Mouse (Mus musculus) ovary, postnatal 36 days (tissue): ENCODE measurements around the gene Cer1.

Source experiments
- DNase-seq: peaks from one replicate; pipeline ENCODE4 v3.0.0; 2022; ENCODE audit warnings: low spot score, mixed read lengths

The Cer1 gene

GRCm38 (mm10) chr4:82874791-82875190, 10.2 kb downstream of the Cer1 start:
- no peak for DNase-seq

- DNase-seq: no peak
These were observed 12.4 kb downstream of the Cer1 start for GRCm38 (mm10) chr4:82872548-82872947.

- DNase-seq: no peak
These were observed 12.8 kb downstream of the Cer1 start for GRCm38 (mm10) chr4:82872121-82872520.

GRCm38 (mm10) chr4:82870931-82871330, 14.0 kb downstream of the Cer1 start:
- DNase-seq: no peak

GRCm38 (mm10) chr4:82867731-82868445, 17.1 kb downstream of the Cer1 start:
- no peak for DNase-seq

- no peak for DNase-seq
These were observed 17.8 kb downstream of the Cer1 start for GRCm38 (mm10) chr4:82867111-82867510.

- no peak for DNase-seq
These were observed 19.8 kb downstream of the Cer1 start for GRCm38 (mm10) chr4:82864974-82865699.

- DNase-seq: no peak
These were observed 21.6 kb downstream of the Cer1 start for GRCm38 (mm10) chr4:82863316-82863715.

- no peak for DNase-seq
These were observed 23.5 kb downstream of the Cer1 start for GRCm38 (mm10) chr4:82861451-82861850.

GRCm38 (mm10) chr4:82860566-82860965, 24.4 kb downstream of the Cer1 start:
- peak; percentile 29 for DNase-seq

- peak; percentile 86 for DNase-seq
These were observed 25.5 kb downstream of the Cer1 start, which contains the start of gene Zdhhc21 for GRCm38 (mm10) chr4:82859131-82860125. TSS of gene Zdhhc21 (minus strand) at chr4:82859958.

GRCm38 (mm10) chr4:82858431-82859010, 26.4 kb downstream of the Cer1 start:
- no peak for DNase-seq

- no peak for DNase-seq
These were observed 28.0 kb downstream of the Cer1 start for GRCm38 (mm10) chr4:82856986-82857385.

GRCm38 (mm10) chr4:82853809-82854208, 31.1 kb downstream of the Cer1 start:
- no peak for DNase-seq

- no peak for DNase-seq
These were observed 36.3 kb downstream of the Cer1 start for GRCm38 (mm10) chr4:82848552-82849234.

- DNase-seq: no peak
These were observed 47.3 kb downstream of the Cer1 start for GRCm38 (mm10) chr4:82837526-82838240.
